Mouse (Mus musculus): ENCODE results near the gene Ttc29.

Ttc29 gene

DNA sequence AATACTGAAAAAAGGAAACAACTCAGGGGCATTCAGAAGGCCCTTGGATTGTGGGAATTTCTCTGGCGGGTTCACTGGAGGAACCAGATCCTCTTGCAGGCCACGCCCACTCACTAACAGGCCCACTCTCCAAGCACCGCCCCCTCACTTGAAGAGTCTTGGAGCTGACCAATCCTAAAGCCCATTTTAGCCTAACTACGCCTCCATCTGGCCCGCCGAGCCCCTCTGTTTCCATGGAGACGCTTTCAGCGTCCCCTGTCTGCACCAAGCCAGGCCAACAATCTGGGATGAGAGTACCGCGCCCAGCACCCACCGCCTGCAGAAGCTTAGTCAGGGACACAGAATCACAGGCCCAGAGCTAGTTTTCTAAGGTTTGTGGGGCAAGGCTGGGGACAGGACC, at the start of gene Ttc29:
Ttc29 (plus strand) TSS at position 224 of the 400 bp plus-strand sequence.
- peak; percentile 79 for DNase-seq (ENCODE audit: extremely low spot score, low spot score)

GRCm38 (mm10) chr8:78171351-78171750, 41.7 kb upstream of the Ttc29 start:
- DNase-seq (ENCODE audit: extremely low spot score, low spot score), result no peak

- DNase-seq (ENCODE audit: extremely low spot score, low spot score), result no peak
These were observed 30.4 kb upstream of the Ttc29 start for GRCm38 (mm10) chr8:78182654-78183053.

DNA sequence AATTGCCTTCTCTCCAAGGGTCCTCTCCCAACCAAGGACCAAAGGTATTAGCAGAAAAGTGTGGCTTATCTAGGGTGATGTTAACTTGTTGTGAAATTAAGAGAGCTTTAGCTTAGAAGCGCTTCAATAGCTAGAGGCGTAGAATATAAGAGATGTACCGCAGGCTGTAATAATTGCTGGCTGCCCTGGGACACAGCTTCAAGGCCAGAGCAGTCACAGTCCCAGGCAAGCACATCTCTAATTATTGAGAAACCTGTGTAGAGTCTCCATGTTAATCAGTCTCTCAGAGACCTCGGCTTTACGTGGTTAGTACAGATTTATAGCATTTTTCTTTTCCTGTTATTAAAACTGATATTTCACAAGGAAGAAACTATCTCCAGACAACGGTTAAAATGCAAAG, 29.7 kb upstream of the Ttc29 start:
- DNase-seq (ENCODE audit: extremely low spot score, low spot score), result no peak

DNA sequence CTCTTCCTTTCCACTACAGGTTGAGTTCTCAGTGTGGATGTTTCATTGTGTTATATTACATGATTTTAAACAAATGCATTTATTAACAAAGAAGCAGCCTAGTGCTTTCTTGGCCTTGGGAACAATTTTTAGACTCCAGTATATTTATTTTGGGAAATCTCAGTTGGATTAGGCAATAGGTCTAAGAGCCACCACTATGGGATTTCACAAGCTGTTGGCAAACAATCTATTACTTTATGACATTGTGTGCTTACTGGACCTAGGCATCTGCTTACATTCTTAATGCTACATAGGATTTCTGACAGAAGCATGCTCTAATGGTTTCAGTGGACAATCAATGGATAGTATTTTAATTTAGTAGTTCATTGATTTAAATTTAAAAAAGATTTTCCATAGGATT, 26.0 kb upstream of the Ttc29 start:
- DNase-seq (ENCODE audit: extremely low spot score, low spot score), result no peak

GRCm38 (mm10) chr8:78204229-78204628, 8.9 kb upstream of the Ttc29 start:
- DNase-seq (ENCODE audit: extremely low spot score, low spot score), result no peak

GRCm38 (mm10) chr8:78210424-78210823, 2.7 kb upstream of the Ttc29 start:
- no peak for DNase-seq (ENCODE audit: extremely low spot score, low spot score)

GRCm38 (mm10) chr8:78214645-78215044, 1.5 kb downstream of the Ttc29 start:
- no peak for DNase-seq (ENCODE audit: extremely low spot score, low spot score)

DNA sequence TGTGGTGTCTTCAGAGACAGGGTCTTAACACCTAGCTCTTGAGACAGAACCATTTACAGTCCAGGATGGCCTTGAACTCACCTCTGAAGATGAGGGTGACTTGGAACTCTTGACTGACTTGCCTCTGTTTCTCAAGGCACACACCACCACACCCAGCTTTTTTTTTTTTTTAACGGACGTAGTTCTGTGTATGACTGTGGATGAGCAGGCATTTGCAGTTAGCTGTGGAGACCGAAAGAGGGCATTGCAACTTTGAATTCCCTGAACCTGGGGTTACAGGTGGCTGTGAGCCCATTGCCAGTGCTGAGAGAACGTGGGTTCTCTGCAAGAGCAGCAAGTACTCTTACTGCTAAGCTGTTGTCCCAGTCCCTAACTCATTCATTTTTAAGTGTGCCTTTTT, 13.0 kb downstream of the Ttc29 start:
- DNase-seq (ENCODE audit: extremely low spot score, low spot score), result no peak

DNA sequence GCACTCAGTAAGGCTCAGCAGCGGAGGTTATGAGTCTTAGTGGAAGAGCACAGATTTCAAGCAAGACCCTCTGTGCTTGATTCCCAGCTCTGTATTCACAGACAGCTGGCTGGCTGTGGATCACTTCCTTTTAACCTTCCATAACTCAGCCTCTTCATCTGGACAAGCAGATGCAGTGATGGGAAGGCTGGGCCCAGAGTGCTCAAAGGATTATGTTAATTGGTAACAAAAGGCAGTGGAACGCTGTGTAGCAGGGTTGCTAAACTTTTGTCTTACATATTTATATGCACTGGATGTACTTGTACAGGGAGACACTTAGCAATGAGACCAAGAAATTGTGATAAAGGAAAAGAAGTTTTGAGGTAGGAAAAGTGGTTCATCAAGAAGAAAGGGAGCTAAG, 17.6 kb downstream of the Ttc29 start:
- DNase-seq (ENCODE audit: extremely low spot score, low spot score), result no peak

- DNase-seq (ENCODE audit: extremely low spot score, low spot score), result no peak
These were observed 20.0 kb downstream of the Ttc29 start for GRCm38 (mm10) chr8:78232870-78233707.

GRCm38 (mm10) chr8:78233708-78234201, 20.7 kb downstream of the Ttc29 start:
- DNase-seq (ENCODE audit: extremely low spot score, low spot score), result no peak

- no peak for DNase-seq (ENCODE audit: extremely low spot score, low spot score)
These were observed 25.0 kb downstream of the Ttc29 start for GRCm38 (mm10) chr8:78237972-78238675.

- DNase-seq (ENCODE audit: extremely low spot score, low spot score), result no peak
These were observed 38.0 kb downstream of the Ttc29 start for GRCm38 (mm10) chr8:78251115-78251514.

GRCm38 (mm10) chr8:78254374-78254773, 41.3 kb downstream of the Ttc29 start:
- no peak for DNase-seq (ENCODE audit: extremely low spot score, low spot score)

GRCm38 (mm10) chr8:78255011-78255410, 41.9 kb downstream of the Ttc29 start:
- DNase-seq (ENCODE audit: extremely low spot score, low spot score), result no peak

DNA sequence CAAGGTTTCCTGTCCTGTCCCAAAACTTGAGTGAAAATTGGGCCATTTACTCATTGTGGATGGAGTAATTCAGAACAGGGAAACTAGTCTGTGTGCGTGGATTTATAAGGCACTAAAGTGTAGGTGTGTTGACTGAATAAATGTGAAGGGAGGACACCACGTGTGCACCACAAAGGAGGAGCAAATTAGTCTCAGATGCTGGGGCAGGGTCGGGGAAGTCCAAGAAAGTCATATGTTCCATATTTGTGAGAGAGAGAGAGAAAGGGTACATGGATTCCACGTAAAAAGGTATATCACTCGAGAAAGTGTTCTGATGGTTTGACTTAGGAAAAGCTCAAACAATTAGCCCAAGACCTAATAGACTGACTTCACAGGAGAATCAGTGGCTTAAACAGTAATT, 52.4 kb downstream of the Ttc29 start:
- DNase-seq (ENCODE audit: extremely low spot score, low spot score), result no peak

DNA sequence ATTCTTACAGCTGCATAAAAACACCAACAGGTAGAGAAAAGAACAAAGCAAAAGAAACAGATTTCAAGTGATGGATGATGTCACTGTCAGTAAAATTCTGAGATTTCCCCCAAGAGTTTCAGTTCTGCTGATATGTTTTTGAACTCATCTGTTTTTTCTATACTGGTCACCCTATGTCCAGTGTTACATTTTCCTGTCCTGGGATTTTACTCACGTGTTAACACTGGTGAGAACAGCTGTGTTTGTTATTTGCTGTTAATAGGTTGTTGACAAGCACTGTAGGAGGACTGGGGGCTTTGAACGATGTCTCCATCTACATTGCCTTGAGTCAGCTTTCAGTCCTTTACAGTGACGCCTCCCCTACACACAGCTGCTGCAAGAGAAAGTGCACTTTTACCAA, 53.1 kb downstream of the Ttc29 start:
- no peak for DNase-seq (ENCODE audit: extremely low spot score, low spot score)

GRCm38 (mm10) chr8:78267894-78268411, 54.9 kb downstream of the Ttc29 start:
- no peak for DNase-seq (ENCODE audit: extremely low spot score, low spot score)

DNA sequence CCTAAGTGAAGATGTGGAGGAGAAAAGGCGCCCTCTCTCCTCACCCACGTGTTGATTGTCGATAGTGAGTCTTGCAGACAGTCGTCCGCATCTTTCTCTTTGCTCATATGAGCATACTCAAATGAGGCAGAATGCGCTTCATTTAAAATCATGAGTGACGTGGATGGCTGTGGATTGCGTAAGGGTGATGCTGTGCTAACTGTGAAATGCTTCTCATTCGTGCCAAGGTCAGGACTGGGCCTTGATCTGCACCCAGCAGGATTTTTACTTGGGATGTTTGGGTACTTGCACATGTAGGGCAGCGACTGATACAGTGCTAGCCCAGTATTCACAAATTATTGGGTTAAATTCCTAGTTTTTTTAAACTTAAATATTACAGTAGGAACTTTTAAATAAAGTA, 56.2 kb downstream of the Ttc29 start:
- DNase-seq (ENCODE audit: extremely low spot score, low spot score), result no peak

DNA sequence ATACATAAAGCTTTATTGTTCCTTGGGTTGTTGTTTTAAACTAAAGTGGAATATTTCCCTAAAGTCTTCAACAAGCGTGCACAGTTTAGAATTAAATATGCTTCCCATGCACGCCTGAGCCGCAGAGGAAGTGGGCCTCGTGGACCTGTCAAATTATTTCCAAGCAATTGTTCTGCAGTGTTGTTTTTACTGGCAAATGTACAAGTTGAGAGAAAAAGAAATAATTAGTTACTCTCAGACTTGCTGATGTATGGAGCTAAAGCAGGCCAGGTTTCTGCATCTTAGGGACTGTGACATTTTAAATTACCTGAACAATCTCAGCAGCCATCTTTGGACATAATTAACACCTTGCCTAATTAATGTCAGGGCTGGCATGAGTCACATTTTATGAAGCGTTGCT, 58.3 kb downstream of the Ttc29 start:
- DNase-seq (ENCODE audit: extremely low spot score, low spot score), result no peak

- DNase-seq (ENCODE audit: extremely low spot score, low spot score), result no peak
These were observed 63.0 kb downstream of the Ttc29 start for GRCm38 (mm10) chr8:78276120-78276519.
